Mouse (Mus musculus) stomach, postnatal 0 days (tissue): ENCODE measurements at regions not wholly inside any gene's neighbourhood (a gene's known extent, or its start where the extent isn't known, plus 50 kb on each side); places are given as distances from the start of the nearest gene placed in this dataset.

ENCODE experiments used
- CTCF ChIP-seq: IDR thresholded peaks from 2 replicates; pipeline ENCODE4 v1.5.1; 2016; ENCODE audit warnings: antibody characterized with exemption, low read depth, mild to moderate bottlenecking, moderate library complexity
- EP300 ChIP-seq: optimal IDR thresholded peaks from 2 replicates; pipeline ENCODE3; 2016; ENCODE audit warnings: antibody characterized with exemption

DNA sequence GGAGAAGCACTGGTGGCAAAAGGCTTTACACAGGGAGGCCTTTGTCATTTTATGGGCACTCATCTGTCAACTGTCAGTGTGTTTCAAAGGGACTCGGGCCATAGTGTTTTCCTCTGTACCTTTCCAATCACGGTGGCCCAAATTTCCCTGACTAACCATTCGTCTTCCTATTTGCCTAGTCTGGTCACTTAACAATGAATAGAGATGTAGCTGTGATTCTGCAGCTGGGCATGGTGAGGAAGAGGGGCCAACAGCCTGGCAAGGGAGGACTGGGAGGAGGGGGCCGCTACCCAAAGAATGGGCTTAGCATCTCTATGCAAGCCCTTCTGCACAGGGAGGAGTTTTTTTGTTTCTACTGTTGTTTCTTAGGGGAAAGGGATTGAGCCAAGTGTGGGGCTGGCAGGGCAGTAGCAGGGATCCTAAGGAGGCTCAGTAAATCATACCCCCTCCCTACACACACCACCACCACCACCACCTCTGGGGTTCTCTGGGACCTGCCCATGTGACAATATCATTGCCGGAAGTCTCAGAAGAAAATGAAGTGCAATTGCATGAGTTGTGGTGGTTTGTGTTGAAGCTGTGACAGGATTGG lies 367.2 kb downstream of the Nkx6-1 start:
- TF ChIP-seq CTCF (no peak), EP300 (no peak)
